Mouse (Mus musculus) urinary bladder, adult 2 months (tissue): ENCODE measurements around the gene Cd36. TPM values are rescaled to one million over a fixed set of nuclear protein-coding genes. Genes with fewer than 3 reads are reported as not detected.
"Not testable (repeated sequence)": the region's sequence is repeated elsewhere in the genome, so short reads cannot be mapped to it uniquely, and the experiment has no call there.

Experiments
- DNase-seq: peaks from one replicate; pipeline ENCODE4 v3.0.0; 2022; ENCODE audit warnings: low spot score
- polyA plus RNA-seq: library from polyadenylated mRNA; depleted of rRNA; stranded (reverse); fragments of >200 nt; gene quantifications from 2 replicates; pipeline ENCODE4 v1.2.3, GENCODE M21; 2012; rRNA removed

Cd36 gene
- 43.3 and 60.4 TPM in 2 replicates for polyA plus RNA-seq

GRCm38 (mm10) chr5:17888598-17888997 lies at the start of gene Cd36:
Cd36 (minus strand) TSS chr5:17888801.
- DNase-seq, result no peak

- no peak for DNase-seq
Measured at GRCm38 (mm10) chr5:17934501-17934900, 45.9 kb upstream of the Cd36 start.

- DNase-seq, result not testable (repeated sequence)
Measured at GRCm38 (mm10) chr5:17931588-17931987, 43.0 kb upstream of the Cd36 start.

GRCm38 (mm10) chr5:17929006-17929567 lies 40.5 kb upstream of the Cd36 start:
- no peak for DNase-seq

GRCm38 (mm10) chr5:17928471-17928870 lies 39.9 kb upstream of the Cd36 start:
- no peak for DNase-seq

- DNase-seq, result no peak
Measured at GRCm38 (mm10) chr5:17924085-17924518, 35.5 kb upstream of the Cd36 start.

GRCm38 (mm10) chr5:17923648-17924047 lies 35.0 kb upstream of the Cd36 start:
- DNase-seq, result no peak

GRCm38 (mm10) chr5:17918966-17919365 lies 30.4 kb upstream of the Cd36 start:
- no peak for DNase-seq

GRCm38 (mm10) chr5:17904766-17905165 lies 16.2 kb upstream of the Cd36 start:
- DNase-seq, result no peak

- no peak for DNase-seq
Measured at GRCm38 (mm10) chr5:17898948-17899347, 10.3 kb upstream of the Cd36 start.

GRCm38 (mm10) chr5:17897641-17898040 lies 9.0 kb upstream of the Cd36 start:
- DNase-seq, result not testable (repeated sequence)

- no peak for DNase-seq
Measured at GRCm38 (mm10) chr5:17893577-17894172, 5.1 kb upstream of the Cd36 start.

GRCm38 (mm10) chr5:17889291-17889690 lies 690 bp upstream of the Cd36 start:
- no peak for DNase-seq

GRCm38 (mm10) chr5:17886377-17886776 lies 2.2 kb downstream of the Cd36 start:
- DNase-seq, result no peak

GRCm38 (mm10) chr5:17883357-17883875 lies 5.2 kb downstream of the Cd36 start:
- no peak for DNase-seq

GRCm38 (mm10) chr5:17881542-17881896 lies 7.1 kb downstream of the Cd36 start:
- no peak for DNase-seq

- no peak for DNase-seq
Measured at GRCm38 (mm10) chr5:17880799-17881541, 7.6 kb downstream of the Cd36 start.

GRCm38 (mm10) chr5:17879924-17880323 lies 8.7 kb downstream of the Cd36 start:
- no peak for DNase-seq

- DNase-seq, result no peak
Measured at GRCm38 (mm10) chr5:17877044-17877443, 11.6 kb downstream of the Cd36 start.

- no peak for DNase-seq
Measured at GRCm38 (mm10) chr5:17876637-17877036, 12.0 kb downstream of the Cd36 start.

GRCm38 (mm10) chr5:17874335-17874734 lies 14.3 kb downstream of the Cd36 start:
- DNase-seq, result no peak

GRCm38 (mm10) chr5:17865432-17865831 lies 23.2 kb downstream of the Cd36 start:
- no peak for DNase-seq

- DNase-seq, result no peak
Measured at GRCm38 (mm10) chr5:17863085-17863484, 25.5 kb downstream of the Cd36 start.
